Mouse (Mus musculus): Measurements from ENCODE around the gene Ak8.

- TF ChIP-seq POLR2A (IDR thresholded peaks at IDR 0.05; ENCODE audit: insufficient read depth, low read depth, low read length) (no peak), CTCF (IDR thresholded peaks at IDR 0.05) (no peak)
These were observed 18.2 kb upstream of the Ak8 start for GRCm38 (mm10) chr2:28681718-28682117.
